Mouse (Mus musculus) c-Kit-negative CD71-positive TER-119-positive erythroid progenitor cells, embryonic 14.5 days (primary cell): Measurements from ENCODE around the gene Kank4.
"Not testable (repeated sequence)": the region's sequence is repeated elsewhere in the genome, so short reads cannot be mapped to it uniquely, and the experiment has no call there.

ENCODE experiments used
- DNase-seq: peaks from one replicate; pipeline ENCODE4 v3.0.0-alpha.2; 2013; ENCODE audit warnings: low read depth, low spot score

The Kank4 gene

DNA sequence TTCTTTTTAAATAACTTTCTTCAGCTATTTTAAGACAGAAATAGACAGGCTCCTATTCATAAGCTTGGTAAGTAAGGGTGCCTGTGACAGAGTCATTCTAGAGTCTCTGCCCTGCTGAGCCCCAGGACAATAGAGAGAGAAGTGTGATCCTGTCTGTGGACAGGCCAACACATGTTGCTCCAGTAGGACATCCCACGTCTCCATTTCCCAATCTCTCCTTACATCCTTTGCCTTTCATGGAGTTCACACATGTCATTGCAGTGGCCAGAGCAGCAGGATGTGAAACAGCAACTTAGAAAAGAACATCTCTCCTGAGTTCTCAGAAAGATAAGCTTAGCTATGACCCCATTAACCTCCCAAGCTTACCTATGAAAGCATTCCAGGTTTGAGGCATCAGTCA is 14.4 kb upstream of the Kank4 start:
- DNase-seq = no peak

- no peak for DNase-seq
These were observed 9.4 kb upstream of the Kank4 start for GRCm38 (mm10) chr4:98826701-98827100.

- DNase-seq = not testable (repeated sequence)
These were observed 6.4 kb upstream of the Kank4 start, which contains the start of gene I0C0044D17Rik for GRCm38 (mm10) chr4:98823740-98824139. Gene I0C0044D17Rik, minus strand, starts transcription at chr4:98823840.

DNA sequence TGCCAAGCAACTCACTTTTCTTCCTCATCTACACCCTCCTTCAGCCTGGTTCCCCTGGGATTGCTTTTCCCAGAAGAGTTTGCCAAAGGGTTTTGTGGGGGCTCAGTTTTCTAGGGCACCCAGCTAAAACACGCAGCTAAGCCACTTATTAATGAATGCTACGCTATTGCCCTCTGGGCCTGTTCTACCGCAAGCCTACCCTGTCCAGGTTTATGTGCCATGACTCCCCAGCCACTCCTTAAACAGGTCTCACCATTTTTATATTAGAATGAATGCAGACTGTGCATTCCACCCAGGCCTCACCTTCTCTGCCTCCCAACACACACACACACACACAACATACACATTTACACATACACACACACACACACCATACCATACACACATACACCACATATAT is 5.7 kb upstream of the Kank4 start:
- no peak for DNase-seq

DNA sequence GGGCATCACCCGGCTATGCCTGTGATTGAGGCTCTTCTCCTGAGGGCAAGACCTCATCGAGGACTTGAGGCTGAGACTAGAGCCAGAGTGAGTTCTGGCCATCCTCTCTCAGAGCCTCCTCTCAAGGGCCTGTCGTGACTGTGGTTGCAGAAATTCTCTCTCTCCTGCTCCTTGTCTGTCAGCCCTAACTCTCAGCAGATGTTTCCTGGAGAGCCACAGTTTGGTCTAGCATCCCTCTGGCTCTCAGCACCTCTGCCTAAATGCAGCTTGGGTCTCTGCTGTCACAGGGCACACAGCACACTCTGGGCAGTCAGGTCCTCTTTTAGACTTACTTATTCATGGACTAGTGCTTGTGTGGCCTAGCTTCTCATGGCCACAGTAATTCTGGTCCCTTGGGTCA is 5.1 kb upstream of the Kank4 start:
- DNase-seq = no peak

GRCm38 (mm10) chr4:98819216-98819755 is 1.9 kb upstream of the Kank4 start:
- no peak for DNase-seq

- DNase-seq = no peak
These were observed 542 bp downstream of the Kank4 start for GRCm38 (mm10) chr4:98816807-98817183.

DNA sequence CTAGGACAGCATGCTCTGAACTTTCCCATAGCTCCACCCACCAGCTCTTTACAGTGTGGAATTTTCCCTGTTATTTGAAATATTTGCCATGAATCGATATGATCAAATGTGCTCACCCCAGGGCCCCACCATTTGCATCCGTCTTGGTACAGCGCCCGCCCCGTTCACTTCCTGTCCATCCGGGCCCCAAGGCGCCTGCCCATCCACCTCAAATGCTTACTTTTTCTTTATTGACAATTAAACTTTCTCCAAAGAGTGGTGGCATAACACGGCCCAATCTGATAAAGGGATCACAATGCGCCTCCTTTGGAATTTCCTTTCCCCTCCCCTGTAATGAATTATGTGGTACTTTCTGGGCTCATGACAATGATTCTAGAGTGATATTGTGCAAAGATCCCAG is 11.0 kb downstream of the Kank4 start:
- no peak for DNase-seq

- no peak for DNase-seq
These were observed 11.9 kb downstream of the Kank4 start for GRCm38 (mm10) chr4:98805291-98806048.

DNA sequence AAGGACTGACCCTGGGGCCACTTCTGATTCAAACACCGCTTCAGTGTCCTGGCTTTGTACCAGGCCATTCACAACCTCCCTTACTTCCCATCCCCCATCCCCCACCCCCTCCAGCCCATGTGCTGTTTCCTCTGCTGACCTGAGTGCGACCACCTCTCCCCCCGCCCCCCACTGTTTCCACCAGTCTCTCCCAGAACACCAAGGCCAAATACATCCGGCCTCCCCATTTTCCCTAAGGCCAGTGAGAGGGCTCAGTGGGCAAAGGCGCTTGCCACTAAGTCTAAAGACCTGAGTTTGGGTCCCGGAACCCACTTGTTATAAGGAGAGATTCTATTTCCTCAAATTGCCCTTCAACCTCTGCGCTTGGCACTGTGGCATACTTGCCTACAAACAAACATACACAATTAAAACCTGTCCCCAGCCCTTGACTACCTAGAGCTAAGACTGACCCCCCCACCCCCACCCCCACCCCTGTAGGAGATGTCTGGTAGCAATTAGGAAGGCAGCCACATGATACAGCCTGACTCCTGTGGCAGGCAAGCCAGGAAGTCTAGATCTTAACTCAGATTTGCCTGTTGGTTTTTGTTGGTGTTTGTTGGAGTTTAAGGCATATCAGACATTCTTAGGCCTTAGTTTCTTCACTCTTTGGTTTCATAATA is 12.7 kb downstream of the Kank4 start:
- DNase-seq = no peak

DNA sequence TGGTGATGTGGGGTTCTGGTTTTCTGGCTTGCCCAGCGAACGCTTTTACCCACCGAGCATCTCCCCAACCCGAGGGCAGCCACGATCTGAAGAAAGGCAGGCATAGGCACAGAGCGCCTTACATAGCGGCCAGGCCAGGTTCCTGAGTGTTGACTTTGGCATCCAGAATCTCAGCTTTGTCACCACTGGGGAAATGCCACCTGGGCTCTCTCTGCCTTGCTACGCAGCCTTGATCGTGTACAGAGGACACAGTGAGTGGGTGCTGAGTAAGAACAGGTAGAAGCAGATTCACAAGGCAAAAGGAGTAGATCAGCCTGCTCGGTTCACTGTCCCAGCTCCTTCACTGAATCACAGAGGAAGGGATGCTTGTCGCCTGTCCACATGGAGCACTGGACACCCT is 15.6 kb downstream of the Kank4 start:
- no peak for DNase-seq

DNA sequence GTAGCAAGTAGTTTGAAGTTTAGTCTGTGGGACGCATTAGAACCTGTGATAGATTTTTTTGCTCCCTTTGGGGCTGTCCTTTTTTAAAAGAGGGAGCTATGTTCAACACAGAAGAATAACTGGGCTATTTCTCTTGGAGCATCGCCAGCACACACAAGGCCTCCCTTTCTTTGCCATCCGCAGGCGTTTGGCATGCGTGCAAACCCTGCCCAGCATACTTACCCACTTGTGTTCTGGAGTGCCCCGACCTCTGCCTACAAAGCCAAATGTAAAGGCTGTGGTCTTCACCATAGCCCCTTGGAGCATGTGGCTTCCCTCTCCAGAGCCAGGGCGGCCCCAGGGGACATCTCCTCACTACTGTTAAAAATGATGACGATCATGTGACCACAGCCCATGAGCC is 16.5 kb downstream of the Kank4 start:
- DNase-seq = no peak

- DNase-seq = no peak
These were observed 20.6 kb downstream of the Kank4 start for GRCm38 (mm10) chr4:98796591-98797341.

- DNase-seq = no peak
These were observed 22.1 kb downstream of the Kank4 start for GRCm38 (mm10) chr4:98795241-98795640.

- no peak for DNase-seq
These were observed 23.9 kb downstream of the Kank4 start for GRCm38 (mm10) chr4:98793486-98793885.

DNA sequence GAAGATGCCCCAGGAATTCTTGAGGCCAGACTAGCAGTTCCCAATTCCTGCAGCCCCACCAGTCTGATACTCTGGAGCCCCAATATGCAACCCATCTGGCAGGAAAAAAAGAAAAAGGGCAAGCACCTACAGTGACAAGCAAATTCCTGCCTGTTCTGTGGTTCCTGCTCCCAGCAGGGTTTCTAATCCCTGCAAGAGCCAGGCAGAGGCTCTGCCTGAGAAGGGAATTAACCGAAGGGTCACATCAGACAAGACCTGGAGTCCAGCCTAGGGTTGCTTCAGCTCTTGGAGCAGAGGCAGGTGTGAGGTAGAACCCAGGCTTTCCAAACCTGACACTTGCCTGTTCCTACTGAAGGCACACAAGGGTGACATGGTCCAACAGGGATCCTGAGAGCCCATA is 26.6 kb downstream of the Kank4 start:
- no peak for DNase-seq

DNA sequence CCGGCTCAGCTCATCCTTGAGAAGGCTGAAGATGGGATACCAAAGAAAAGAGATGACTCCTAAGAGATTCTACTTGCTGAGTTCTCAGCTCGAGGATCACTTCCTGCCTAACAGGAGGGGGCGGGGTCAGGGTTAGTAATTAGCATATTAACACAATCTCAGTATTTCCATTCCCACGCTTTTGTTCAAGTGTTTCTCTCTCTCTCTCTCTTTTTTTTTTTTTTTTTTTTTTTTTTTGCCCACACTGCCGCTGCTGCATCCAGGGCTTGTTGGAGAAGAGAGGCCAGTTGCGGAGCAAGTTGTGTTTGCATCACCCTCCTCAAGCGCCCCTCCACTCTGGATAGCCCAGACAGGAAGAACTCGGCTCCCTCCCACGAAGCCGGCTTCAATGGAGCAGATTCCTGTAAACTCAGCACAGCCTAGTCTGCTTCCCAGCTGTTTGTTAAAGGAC is 27.5 kb downstream of the Kank4 start:
- no peak for DNase-seq

DNA sequence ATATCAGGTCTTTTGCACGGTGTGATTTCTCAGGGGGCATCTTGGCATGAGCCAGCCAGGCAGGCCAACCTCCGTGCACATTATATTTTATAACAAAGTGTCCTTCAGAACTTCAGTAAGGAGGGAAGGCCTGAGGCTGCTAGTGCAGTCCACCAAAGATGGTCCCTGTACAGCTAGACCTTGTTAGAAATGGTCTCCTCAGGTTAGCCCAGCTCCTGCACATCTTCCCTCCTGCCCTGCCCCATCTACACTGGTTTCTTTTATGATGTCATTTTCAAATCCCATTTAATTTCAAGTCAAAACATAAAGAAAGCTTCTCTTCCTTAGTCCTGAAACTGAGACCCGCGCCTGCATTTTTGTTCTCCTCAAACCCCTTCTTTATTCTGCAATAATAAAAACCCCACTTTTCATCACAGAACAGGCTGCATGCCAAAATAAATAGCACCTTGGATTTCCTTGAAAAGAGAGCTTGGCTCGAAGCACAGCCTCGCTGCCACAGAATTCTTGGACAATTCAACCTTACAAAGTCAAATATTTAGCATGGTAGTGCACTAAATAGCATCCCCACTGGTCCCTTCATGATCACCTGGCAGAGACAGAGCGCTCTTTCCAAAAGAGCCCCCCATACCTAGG is 28.1 kb downstream of the Kank4 start:
- no peak for DNase-seq

- DNase-seq = no peak
These were observed 31.1 kb downstream of the Kank4 start for GRCm38 (mm10) chr4:98786281-98786680.

- no peak for DNase-seq
These were observed 31.5 kb downstream of the Kank4 start for GRCm38 (mm10) chr4:98785851-98786250.

- DNase-seq = no peak
These were observed 39.1 kb downstream of the Kank4 start for GRCm38 (mm10) chr4:98778219-98778618.

GRCm38 (mm10) chr4:98777464-98777863 is 39.9 kb downstream of the Kank4 start:
- DNase-seq = no peak
